Mouse (Mus musculus): ENCODE results near the gene Rfx2.

Gene Rfx2

DNA sequence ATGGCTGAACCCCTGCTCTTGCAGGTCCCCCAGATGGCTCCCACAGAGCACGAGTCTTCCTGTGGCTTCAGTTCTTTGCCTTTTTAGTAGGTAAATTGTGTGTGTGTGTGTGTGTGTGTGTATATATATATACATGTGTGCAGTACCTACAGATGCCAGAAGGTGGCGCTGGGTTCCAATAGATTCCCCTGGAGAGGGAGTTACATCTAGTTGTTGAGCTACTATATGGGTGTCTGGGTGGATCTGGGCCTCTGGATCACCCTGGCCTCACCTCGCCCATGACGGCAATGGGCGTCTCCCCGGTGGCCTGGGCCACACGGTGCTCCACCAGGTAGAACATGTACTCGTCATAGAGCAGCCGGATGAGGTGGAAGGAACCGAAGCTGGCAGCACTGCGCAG is 53.2 kb downstream of the Rfx2 start:
- CTCF ChIA-PET, result interaction anchor here (0.5 to 3.0 kb wide), 52 partner anchors 9 to 706 kb away, joined by 3 to 15 read pairs (median 4); partner anchors contain the start of genes Alkbh7 (in 1 of the 4), Clpp (in 1 of the 4), Dus3l (in 1 of the 4) and Gm17949 (in 1 of the 4)
- POLR2A ChIA-PET, result interaction anchor here (0.6 to 2.7 kb wide), 24 partner anchors 10 to 289 kb away, joined by 3 to 12 read pairs (median 4); partner anchors contain the start of genes Dus3l (in 4 of the 4), Clpp (in 1 of the 4), Khsrp (in 1 of the 4) and Ranbp3 (in 1 of the 4)

GRCm38 (mm10) chr17:56769950-56770349 is 60.9 kb downstream of the Rfx2 start, which contains the start of gene Prr22:
Prr22 (plus strand) TSS chr17:56770250.
- ChIA-PET POLR2A (interaction anchor here in 1 of 4 experiments (0.5 kb wide), 1 partner anchor 29 kb away, joined by 3 read pairs; no protein-coding TSS in a partner anchor), CTCF (no interaction called here)

- POLR2A ChIA-PET, result interaction anchor here in 1 of 4 experiments (3.4 kb wide), 1 partner anchor 10 kb away, joined by 11 read pairs; no protein-coding TSS in a partner anchor
These were observed 61.9 kb downstream of the Rfx2 start for GRCm38 (mm10) chr17:56768941-56769340.

GRCm38 (mm10) chr17:56767531-56768135 is 63.2 kb downstream of the Rfx2 start:
- ChIA-PET CTCF (interaction anchor here in 3 of 4 experiments (0.6 to 1.6 kb wide), 8 partner anchors 9 to 61 kb away, joined by 3 to 5 read pairs (median 4); no protein-coding TSS in a partner anchor), POLR2A (interaction anchor here in 3 of 4 experiments (0.6 to 5.0 kb wide), 30 partner anchors 10 to 728 kb away, joined by 3 to 30 read pairs (median 4); partner anchors contain the start of genes Alkbh7 (in 1 of the 3), Gpr108 (in 1 of the 3), Khsrp (in 1 of the 3) and Mllt1 (in 1 of the 3))

More at GRCm38 (mm10) chr17:56768941-56769340, 61.9 kb downstream of the Rfx2 start:
- CTCF ChIA-PET, result no interaction called here

DNA sequence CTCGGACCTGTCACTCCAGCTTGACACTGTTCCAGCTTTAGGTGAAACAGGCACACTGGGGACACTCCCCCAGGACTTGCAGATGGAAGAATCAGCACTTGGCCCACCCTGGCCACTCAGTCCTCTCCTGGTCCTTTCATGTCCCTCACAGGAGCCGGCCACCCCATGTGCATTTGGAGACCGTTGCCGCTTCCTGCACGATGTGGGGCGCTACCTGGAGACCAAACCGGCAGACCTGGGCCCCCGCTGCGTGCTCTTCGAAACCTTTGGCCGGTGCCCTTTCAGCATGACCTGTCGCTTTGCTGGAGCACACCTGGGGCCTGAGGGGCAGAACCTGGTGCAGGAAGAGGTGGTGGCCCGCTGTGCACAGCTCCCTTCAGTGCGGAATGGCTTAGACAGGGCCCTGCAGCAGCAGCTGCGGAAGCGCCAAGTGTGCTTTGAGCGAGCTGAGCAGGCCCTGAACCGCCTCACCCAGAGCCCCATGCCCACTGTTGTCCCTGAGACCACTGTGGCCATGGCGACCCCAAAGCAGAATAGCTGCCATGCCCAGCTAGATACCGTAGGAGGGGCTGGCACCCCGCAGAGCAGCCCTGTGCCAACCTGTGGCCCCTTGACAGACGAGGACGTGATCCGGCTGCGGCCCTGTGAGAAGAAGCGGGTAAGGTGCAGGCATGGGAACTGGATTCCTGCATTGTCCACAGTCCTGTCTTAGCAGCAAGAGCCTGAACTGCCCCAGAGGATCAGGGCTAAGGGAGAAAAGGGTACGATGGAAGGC is 64.0 kb downstream of the Rfx2 start:
- ChIA-PET CTCF (interaction anchor here in 3 of 4 experiments (0.6 to 1.6 kb wide), 8 partner anchors 11 to 163 kb away, joined by 3 to 5 read pairs (median 4); no protein-coding TSS in a partner anchor), POLR2A (interaction anchor here in 3 of 4 experiments (0.6 to 5.0 kb wide), 36 partner anchors 9 to 727 kb away, joined by 3 to 30 read pairs (median 4); partner anchors contain the start of genes Nrtn (in 2 of the 3), Alkbh7 (in 1 of the 3), Gpr108 (in 1 of the 3) and Khsrp (in 1 of the 3))

DNA sequence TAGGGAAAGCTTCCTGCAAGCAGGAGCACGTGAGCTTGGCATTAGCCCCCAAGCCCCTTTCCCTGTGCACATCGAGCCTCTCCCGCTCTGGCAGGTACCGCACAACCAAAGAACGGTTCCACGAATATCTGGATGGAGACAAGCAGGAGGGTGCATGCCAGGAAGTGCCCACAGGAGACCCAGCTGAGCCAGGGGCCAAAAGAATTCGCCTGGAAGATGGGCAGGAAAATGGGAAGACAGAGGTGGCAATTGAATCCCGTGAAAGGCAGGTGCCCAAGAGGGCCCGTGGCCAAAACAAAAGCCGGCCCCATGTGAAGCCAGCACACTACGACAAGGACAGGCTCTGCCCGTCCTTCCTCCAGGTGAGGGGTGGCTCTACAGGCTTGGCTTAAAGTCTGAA is 65.4 kb downstream of the Rfx2 start:
- ChIA-PET CTCF (interaction anchor here (0.5 to 1.7 kb wide), 13 partner anchors 10 to 1063 kb away, joined by 3 to 9 read pairs (median 3); partner anchors contain the start of genes Clpp (in 1 of the 4) and Mllt1 (in 1 of the 4)), POLR2A (interaction anchor here in 3 of 4 experiments (0.6 to 5.0 kb wide), 107 partner anchors 8 to 686 kb away, joined by 3 to 48 read pairs (median 5); partner anchors contain the start of genes Rpl36 (in 3 of the 3), Clpp (in 2 of the 3), Gm17949 (in 2 of the 3) and Gtf2f1 (in 2 of the 3))

DNA sequence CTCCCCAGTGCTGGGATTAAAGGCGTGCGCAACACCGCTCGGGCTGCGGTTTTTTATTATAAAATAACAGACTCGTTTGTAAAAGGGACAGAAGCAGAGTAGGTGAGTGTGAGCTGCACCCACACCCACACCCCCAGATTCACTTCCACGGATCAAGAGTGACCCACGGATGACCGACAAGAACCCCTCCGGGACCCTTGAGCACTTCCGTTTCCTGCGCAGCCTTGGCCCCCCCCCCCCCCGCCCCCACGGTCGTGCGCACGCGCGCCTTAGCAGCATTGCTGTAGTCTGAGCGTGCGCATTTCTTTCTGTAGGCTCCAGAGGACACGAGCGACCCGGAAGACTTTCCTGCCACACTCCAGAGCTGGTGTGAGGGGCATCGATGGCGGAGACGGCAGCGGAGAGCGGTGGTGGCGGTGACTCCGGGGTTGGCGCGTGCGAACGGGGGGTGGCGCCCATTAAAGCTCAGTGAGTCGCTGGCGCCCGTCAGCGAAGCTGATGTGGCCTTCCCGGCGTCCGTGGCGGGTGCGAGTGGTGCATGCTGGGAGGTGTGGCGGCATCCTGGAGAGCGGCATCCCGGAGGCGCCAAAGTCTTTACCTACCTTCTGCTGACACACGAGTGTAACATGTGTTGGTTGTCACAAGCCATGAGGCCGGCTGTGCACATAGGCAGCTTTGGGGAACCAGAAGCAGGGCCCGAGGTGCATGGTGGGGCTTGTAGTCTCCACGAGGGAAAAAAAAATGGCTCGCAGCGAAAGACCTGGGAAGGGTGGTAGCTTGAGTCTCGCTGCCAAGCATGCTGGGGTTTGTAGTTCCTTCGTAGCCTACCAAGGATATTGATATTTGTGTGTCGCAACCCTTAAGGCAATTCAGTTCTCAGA is 66.1 kb downstream of the Rfx2 start, which contains the start of gene Dus3l:
Gene Dus3l, plus strand, starts transcription at position 284 of the 881 bp plus-strand sequence.
- ChIA-PET POLR2A (interaction anchor here (0.5 to 5.0 kb wide), 122 partner anchors 9 to 686 kb away, joined by 3 to 48 read pairs (median 4); partner anchors contain the start of genes Rpl36 (in 3 of the 4), Clpp (in 2 of the 4), Gm17949 (in 2 of the 4) and Gtf2f1 (in 2 of the 4)), CTCF (interaction anchor here in 3 of 4 experiments (0.6 to 2.9 kb wide), 19 partner anchors 9 to 332 kb away, joined by 3 to 9 read pairs (median 4); partner anchors contain the start of genes Alkbh7 (in 1 of the 3), Clpp (in 1 of the 3) and Mllt1 (in 1 of the 3))

DNA sequence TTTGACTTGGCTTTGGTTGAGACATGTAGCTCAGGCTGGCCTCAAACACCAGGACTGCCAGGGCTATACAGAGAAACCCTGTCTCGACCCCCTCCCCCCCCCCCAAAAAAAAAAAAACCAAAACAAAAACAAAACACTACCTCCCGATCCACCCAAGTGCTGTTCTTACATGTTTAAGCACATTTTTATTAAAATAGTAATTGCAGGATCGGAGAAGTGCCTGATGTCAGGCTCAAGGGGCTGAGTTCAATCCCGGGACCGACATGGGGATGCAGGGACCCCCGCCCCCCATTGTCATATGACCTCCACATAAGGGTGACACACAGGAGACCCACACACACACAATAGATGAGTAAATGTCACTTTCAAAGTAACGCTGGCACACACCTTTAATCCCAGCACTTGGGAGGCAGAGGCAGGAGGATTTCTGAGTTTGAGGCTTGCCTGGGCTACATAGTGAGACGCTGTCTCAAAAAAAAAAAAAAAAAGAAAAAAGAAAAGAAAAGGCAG is 67.0 kb downstream of the Rfx2 start:
- ChIA-PET CTCF (interaction anchor here in 3 of 4 experiments (0.6 to 2.9 kb wide), 11 partner anchors 9 to 455 kb away, joined by 3 to 11 read pairs (median 4); partner anchors contain the start of gene Mllt1 (in 1 of the 3)), POLR2A (interaction anchor here (0.5 to 5.0 kb wide), 41 partner anchors 8 to 685 kb away, joined by 3 to 48 read pairs (median 4); partner anchors contain the start of genes Lonp1 (in 2 of the 4), Rpl36 (in 2 of the 4), Catsperd (in 1 of the 4) and Clpp (in 1 of the 4))

GRCm38 (mm10) chr17:56762769-56763731 is 67.8 kb downstream of the Rfx2 start:
- CTCF ChIA-PET, result interaction anchor here (0.6 to 2.9 kb wide), 11 partner anchors 10 to 454 kb away, joined by 3 to 11 read pairs (median 4); partner anchors contain the start of gene Mllt1 (in 1 of the 4)
- POLR2A ChIA-PET, result interaction anchor here in 3 of 4 experiments (0.6 to 5.0 kb wide), 35 partner anchors 8 to 487 kb away, joined by 3 to 48 read pairs (median 5); partner anchors contain the start of genes Ranbp3 (in 2 of the 3), Rpl36 (in 2 of the 3), Gm17949 (in 1 of the 3) and Khsrp (in 1 of the 3)

DNA sequence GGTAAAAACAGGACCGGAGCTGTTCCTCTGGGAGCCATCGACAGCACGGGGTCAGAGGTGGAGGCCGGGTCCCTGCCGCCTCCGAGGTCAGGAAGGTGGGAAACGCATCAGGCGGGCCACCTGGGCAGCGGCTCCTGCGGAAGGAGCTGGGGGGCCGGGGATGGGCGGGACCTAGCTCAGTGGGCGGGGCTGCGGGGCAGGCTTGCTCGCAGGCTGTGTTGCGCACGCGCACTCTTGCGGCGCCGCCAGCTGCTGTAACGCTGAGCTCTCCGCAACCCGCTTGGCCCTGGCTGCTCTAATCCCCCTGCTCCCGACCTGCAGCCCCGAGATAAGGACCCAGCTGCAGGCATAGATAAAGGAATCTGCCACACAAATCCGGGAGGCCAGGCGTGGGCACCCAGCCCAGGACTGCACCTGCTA is 68.8 kb downstream of the Rfx2 start:
- POLR2A ChIA-PET, result interaction anchor here (0.6 to 4.6 kb wide), 82 partner anchors 9 to 722 kb away, joined by 3 to 48 read pairs (median 4); partner anchors contain the start of genes Ranbp3 (in 3 of the 4), Alkbh7 (in 2 of the 4), Gm17949 (in 2 of the 4) and Gtf2f1 (in 2 of the 4)
- CTCF ChIA-PET, result interaction anchor here in 3 of 4 experiments (0.5 to 2.9 kb wide), 18 partner anchors 11 to 628 kb away, joined by 3 to 11 read pairs (median 4); partner anchors contain the start of genes Gm17949 (in 1 of the 3), Gtf2f1 (in 1 of the 3), Lonp1 (in 1 of the 3) and Mllt1 (in 1 of the 3)

- POLR2A ChIA-PET, result interaction anchor here in 3 of 4 experiments (0.5 to 4.6 kb wide), 19 partner anchors 8 to 484 kb away, joined by 3 to 48 read pairs (median 6); partner anchors contain the start of genes Gm17949 (in 1 of the 3), Gtf2f1 (in 1 of the 3), Khsrp (in 1 of the 3) and Ranbp3 (in 1 of the 3)
These were observed 69.7 kb downstream of the Rfx2 start for GRCm38 (mm10) chr17:56761077-56761476.

GRCm38 (mm10) chr17:56759261-56759660 is 71.6 kb downstream of the Rfx2 start:
- POLR2A ChIA-PET, result interaction anchor here in 2 of 4 experiments (0.6 to 2.2 kb wide), 7 partner anchors 8 to 128 kb away, joined by 3 to 8 read pairs (median 4); no protein-coding TSS in a partner anchor
- CTCF ChIA-PET, result interaction anchor here in 1 of 4 experiments (1.0 to 1.4 kb wide), 2 partner anchors 51 to 95 kb away, joined by 3 to 5 read pairs; no protein-coding TSS in a partner anchor

More at GRCm38 (mm10) chr17:56761077-56761476, 69.7 kb downstream of the Rfx2 start:
- CTCF ChIA-PET, result interaction anchor here in 1 of 4 experiments (1.2 kb wide), 1 partner anchor 24 kb away, joined by 7 read pairs; no protein-coding TSS in a partner anchor

- ChIA-PET CTCF (interaction anchor here in 3 of 4 experiments (0.5 to 1.8 kb wide), 25 partner anchors 10 to 469 kb away, joined by 3 to 12 read pairs (median 3); partner anchors contain the start of gene Kdm4b (in 1 of the 3)), POLR2A (interaction anchor here in 3 of 4 experiments (0.5 to 2.4 kb wide), 37 partner anchors 9 to 504 kb away, joined by 3 to 18 read pairs (median 4); partner anchors contain the start of genes Ranbp3 (in 3 of the 3), Khsrp (in 2 of the 3), 2410015M20Rik (in 1 of the 3) and Alkbh7 (in 1 of the 3))
These were observed 72.7 kb downstream of the Rfx2 start for GRCm38 (mm10) chr17:56758132-56758531.

All from embryonic stem cell, embryonic (primary cell).